Comparison of ENCODE assay signal across 12 mouse cellular contexts in the genomic region with DNA sequence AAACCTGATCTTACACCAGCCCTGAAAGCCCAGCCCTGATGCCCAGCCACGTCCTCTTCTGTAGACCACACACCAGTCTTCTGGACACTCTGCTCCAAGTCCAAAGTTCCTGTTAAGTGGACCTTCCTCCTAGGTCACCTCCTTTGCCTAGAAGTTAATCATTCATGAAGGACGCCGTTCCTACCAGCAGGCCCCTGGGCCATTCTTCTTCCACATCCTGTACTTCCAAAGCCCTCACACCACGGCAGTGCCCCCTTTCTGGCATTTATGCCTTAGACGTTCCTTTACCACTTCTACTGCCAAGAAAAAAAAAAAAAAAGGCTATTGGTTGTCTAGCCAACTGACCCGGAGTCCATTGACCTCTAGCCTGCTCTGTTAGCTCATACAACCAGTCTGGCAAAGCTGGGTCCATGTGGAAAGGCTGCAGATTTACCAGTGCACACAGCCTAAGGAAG. TPM values are rescaled to one million over a fixed set of nuclear protein-coding genes. Genes with fewer than 3 reads are reported as not detected.
DNase-seq lines count a peak whose midpoint lies in the region; ATAC-seq lines count a peak whose summit lies in the region.
"Had no signal": no experiment of that assay in that cellular context is flagged by ENCODE, and none has a peak within 500 bp of the region (broad histone marks: within the 10 kb centered on the region; RNA-seq: fewer than 3 reads in every experiment).

Gene Glyctk, minus strand, starts transcription at position 102 of the 455 bp plus-strand sequence.

- no peak for ATAC-seq in hindbrain, embryonic 13.5 days (ENCODE audit: low FRiP score)
- no peak for ATAC-seq in hindbrain, embryonic 16.5 days
- ATAC-seq in intestine, embryonic 16.5 days = peak; percentile 57
- no peak for ATAC-seq in midbrain, embryonic 13.5 days
- no peak for ATAC-seq in megakaryocyte, adult 5-6 weeks (ENCODE audit: poor library complexity, severe bottlenecking)
- no peak for ATAC-seq in monocyte, adult 5-6 weeks (replicated peaks; ENCODE audit: insufficient number of reproducible peaks, low FRiP score, low TSS enrichment, poor library complexity, severe bottlenecking)

- H3K9ac ChIP-seq in hindbrain, embryonic 13.5 days = peak within 1 kb of the TSS; percentile 29; the same call in 1 of the 2 replicates
- H3K9ac ChIP-seq in hindbrain, embryonic 16.5 days (ENCODE audit: low read depth, low read length) = no peak within 1 kb of the TSS
- H3K9ac ChIP-seq in intestine, embryonic 16.5 days (ENCODE audit: low read depth, low read length) = no peak within 1 kb of the TSS
- peak within 1 kb of the TSS; percentile 32; the same call in 1 of the 2 replicates for H3K9ac ChIP-seq in midbrain, embryonic 13.5 days (replicated peaks)
- H3K9ac ChIP-seq: heart, embryonic 12.5 days; neural tube, embryonic 12.5 days had no signal

- peak within 1 kb of the TSS; percentile 30; the same call in 1 of the 2 replicates for H3K27ac ChIP-seq in hindbrain, embryonic 13.5 days
- H3K27ac ChIP-seq in hindbrain, embryonic 16.5 days (ENCODE audit: low read depth, low read length) = no peak within 1 kb of the TSS
- peak within 1 kb of the TSS; percentile 40 for H3K27ac ChIP-seq in intestine, embryonic 16.5 days (ENCODE audit: low read length)
- peak within 1 kb of the TSS; percentile 65 for H3K27ac ChIP-seq in midbrain, embryonic 13.5 days
- H3K27ac ChIP-seq: neural tube, embryonic 12.5 days had no signal

- peaks cover 40% of the 10 kb centered on the region for H3K4me1 ChIP-seq in hindbrain, embryonic 13.5 days (replicated peaks)
- peaks cover 7% of the 10 kb centered on the region; the same call in 1 of the 2 replicates for H3K4me1 ChIP-seq in hindbrain, embryonic 16.5 days (ENCODE audit: control insufficient read depth, insufficient read depth, low read depth, low read length)
- 0 out of 2 replicates have a peak, but pooled peaks cover 3% of the 10 kb centered on the region for H3K4me1 ChIP-seq in intestine, embryonic 16.5 days (ENCODE audit: control insufficient read depth, insufficient read depth, low read length)
- H3K4me1 ChIP-seq in midbrain, embryonic 13.5 days (replicated peaks) = peaks cover 55% of the 10 kb centered on the region

- H3K36me3 ChIP-seq in hindbrain, embryonic 13.5 days = peaks cover 23% of the 10 kb centered on the region
- peaks cover 2% of the 10 kb centered on the region; the same call in 1 of the 2 replicates for H3K36me3 ChIP-seq in hindbrain, embryonic 16.5 days (ENCODE audit: control insufficient read depth, insufficient read depth, low read length)
- no peaks in the 10 kb centered on the region for H3K36me3 ChIP-seq in intestine, embryonic 16.5 days (ENCODE audit: control insufficient read depth, insufficient read depth, low read length)
- H3K36me3 ChIP-seq in midbrain, embryonic 13.5 days = peaks cover 21% of the 10 kb centered on the region
- H3K36me3 ChIP-seq: embryonic facial prominence, embryonic 10.5 days; heart, embryonic 12.5 days had no signal

- H3K4me2 ChIP-seq in hindbrain, embryonic 13.5 days = no peak within 1 kb of the TSS
- no peak within 1 kb of the TSS for H3K4me2 ChIP-seq in hindbrain, embryonic 16.5 days (ENCODE audit: low read length)
- H3K4me2 ChIP-seq in intestine, embryonic 16.5 days (ENCODE audit: low read depth, low read length) = no peak within 1 kb of the TSS
- H3K4me2 ChIP-seq in midbrain, embryonic 13.5 days (replicated peaks) = 0 out of 2 replicates have a peak within 1 kb of the TSS, but pooled peaks have one; percentile 71

- no peaks in the 10 kb centered on the region for H3K9me3 ChIP-seq in hindbrain, embryonic 13.5 days
- H3K9me3 ChIP-seq in hindbrain, embryonic 16.5 days (ENCODE audit: control insufficient read depth, low read length) = no peaks in the 10 kb centered on the region
- no peaks in the 10 kb centered on the region for H3K9me3 ChIP-seq in intestine, embryonic 16.5 days (ENCODE audit: control insufficient read depth, low read length)
- H3K9me3 ChIP-seq in midbrain, embryonic 13.5 days = no peaks in the 10 kb centered on the region
- H3K9me3 ChIP-seq: embryonic facial prominence, embryonic 10.5 days; heart, embryonic 12.5 days; neural tube, embryonic 12.5 days had no signal

- DNase-seq in kidney, postnatal 14 days = peak; percentile 77
- DNase-seq in spleen, postnatal 10 days (ENCODE audit: low spot score in 2 of 2) = no peak
- DNase-seq: cerebellum, adult 18-20 months had no signal

- WGBS in hindbrain, embryonic 13.5 days = 77% methylated on average over 6 of the region's 6 CpGs
- 77% methylated on average over 6 of the region's 6 CpGs for WGBS in hindbrain, embryonic 16.5 days
- 65% methylated on average over 6 of the region's 6 CpGs for WGBS in intestine, embryonic 16.5 days
- 83% methylated on average over 6 of the region's 6 CpGs for WGBS in midbrain, embryonic 13.5 days

- no peak within 1 kb of the TSS for H3K4me3 ChIP-seq in hindbrain, embryonic 13.5 days
- no peak within 1 kb of the TSS for H3K4me3 ChIP-seq in hindbrain, embryonic 16.5 days (ENCODE audit: low read length)
- H3K4me3 ChIP-seq in intestine, embryonic 16.5 days (ENCODE audit: low read length) = no peak within 1 kb of the TSS
- no peak within 1 kb of the TSS for H3K4me3 ChIP-seq in midbrain, embryonic 13.5 days (replicated peaks)
- H3K4me3 ChIP-seq: heart, embryonic 12.5 days; neural tube, embryonic 12.5 days had no signal

- no peaks in the 10 kb centered on the region; the same call in 1 of the 2 replicates for H3K27me3 ChIP-seq in hindbrain, embryonic 13.5 days
- H3K27me3 ChIP-seq in hindbrain, embryonic 16.5 days (replicated peaks; ENCODE audit: control insufficient read depth, insufficient read depth, low read length) = no peaks in the 10 kb centered on the region
- no peaks in the 10 kb centered on the region for H3K27me3 ChIP-seq in intestine, embryonic 16.5 days (replicated peaks; ENCODE audit: control insufficient read depth, insufficient read depth, low read length)
- no peaks in the 10 kb centered on the region for H3K27me3 ChIP-seq in midbrain, embryonic 13.5 days
- H3K27me3 ChIP-seq: neural tube, embryonic 12.5 days had no signal

RNA-seq across cellular contexts. Expression of gene Glyctk, which starts in this region (rescaled TPM):
- 5.4 and 5.7 TPM in 2 replicates for polyA plus RNA-seq in hindbrain, embryonic 13.5 days (2015; fragmentation: Nextera tagmentation; extraction: Ambion mirVana)
- polyA plus RNA-seq in hindbrain, embryonic 16.5 days (2015; fragmentation: Nextera tagmentation; extraction: Ambion mirVana) = 2.1 TPM in 2 replicates
- polyA plus RNA-seq in intestine, embryonic 16.5 days (2015; fragmentation: Nextera tagmentation; extraction: Ambion mirVana) = 8.6 and 10.8 TPM in 2 replicates
- polyA plus RNA-seq in midbrain, embryonic 13.5 days (2015; fragmentation: Nextera tagmentation; extraction: Ambion mirVana) = 10.1 TPM in 2 replicates
- total RNA-seq in megakaryocyte, adult 5-6 weeks (2015) = 0.11 and 0.89 TPM in 2 replicates
- total RNA-seq in megakaryocyte, adult 5-6 weeks (2017) = 0.88 and 1.8 TPM in 2 replicates
- 0.29 to 3.0 TPM (median 0.97 TPM) in 3 replicates for total RNA-seq in monocyte, adult 5-6 weeks (2017)

Comparison
In these comparisons a context has a peak if more than half of its experiments do, and no peak if none do; other contexts are left out.
1. H3K9ac ChIP-seq: peak in hindbrain, embryonic 13.5 days (single experiment) and midbrain, embryonic 13.5 days (single experiment); none in hindbrain, embryonic 16.5 days (single experiment) and intestine, embryonic 16.5 days (single experiment).